Mouse (Mus musculus): ENCODE data around the gene Vmn2r115. TPM values are rescaled to one million over a fixed set of nuclear protein-coding genes. Genes with fewer than 3 reads are reported as not detected.
"Not testable (repeated sequence)": the region's sequence is repeated elsewhere in the genome, so short reads cannot be mapped to it uniquely, and the experiment has no call there.

Gene Vmn2r115
- polyA plus RNA-seq (2012; rRNA removed) (not detected in 2 replicates), polyA plus RNA-seq (2014; fragmentation: Nextera tagmentation; extraction: Ambion mirVana) (not detected in 2 replicates)

DNA sequence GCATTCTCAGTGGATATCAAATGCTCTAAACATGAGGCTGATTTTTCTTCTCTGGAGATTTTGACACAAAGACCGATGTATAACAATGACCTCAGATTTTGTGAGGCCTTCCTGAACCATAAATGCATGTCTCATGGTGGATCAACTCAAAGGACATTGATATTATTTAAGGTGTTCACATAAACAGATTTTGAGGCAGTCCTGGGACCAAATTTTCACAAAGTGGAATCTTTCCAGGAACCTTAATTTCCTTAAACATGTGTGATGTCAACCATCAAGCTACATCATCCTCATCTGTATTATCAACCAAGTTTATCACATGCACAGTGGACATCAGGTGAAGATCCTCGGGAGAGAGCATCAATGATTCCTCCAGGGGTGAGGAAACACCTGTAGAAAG lies at the start of gene Vmn2r115:
Vmn2r115 (plus strand) TSS at position 301 of the 400 bp plus-strand sequence.
- not testable (repeated sequence) for DNase-seq (ENCODE audit: low read depth in 3 of 3, low spot score in 3 of 3); H3K4me3 ChIP-seq (ENCODE audit: insufficient read depth in 1 of 2, low read depth in 2 of 2, low read length in 2 of 2); H3K9ac ChIP-seq (replicated peaks); H3K4me1 ChIP-seq (replicated peaks; ENCODE audit: control insufficient read depth in 2 of 2, insufficient read depth in 2 of 2, low read length in 1 of 2); H3K27me3 ChIP-seq (ENCODE audit: control insufficient read depth, insufficient read depth, low read length); H3K27ac ChIP-seq; H3K9me3 ChIP-seq (ENCODE audit: control insufficient read depth, low read length); H3K36me3 ChIP-seq (replicated peaks; ENCODE audit: control insufficient read depth, insufficient read depth, low read depth); H3K4me2 ChIP-seq (ENCODE audit: low read depth); ATAC-seq (ENCODE audit: insufficient read depth)
- WGBS (ENCODE audit: insufficient replicate concordance): 47% methylated on average over 2 of the region's 2 CpGs

DNA sequence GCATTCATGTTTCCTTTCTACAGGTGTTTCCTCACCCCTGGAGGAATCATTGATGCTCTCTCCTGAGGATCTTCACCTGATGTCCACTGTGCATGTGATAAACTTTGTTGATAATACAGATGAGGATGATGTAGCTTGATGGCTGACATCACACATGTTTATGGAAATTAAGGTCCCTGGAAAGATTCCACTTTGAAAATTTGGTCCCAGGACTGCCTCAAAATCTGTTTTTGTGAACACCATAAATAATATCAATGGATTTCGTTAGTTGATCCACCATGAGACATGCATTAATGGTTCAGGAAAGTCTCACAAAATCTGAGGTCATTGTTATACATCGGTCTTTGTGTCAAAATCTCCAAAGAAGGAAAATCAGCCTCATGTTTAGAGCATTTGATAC lies 31.1 kb upstream of the Vmn2r115 start, which contains the start of gene Vmn2r114:
Vmn2r114 (minus strand) TSS at position 101 of the 400 bp plus-strand sequence.
- ATAC-seq (ENCODE audit: insufficient read depth); H3K9ac ChIP-seq (replicated peaks); H3K4me1 ChIP-seq (replicated peaks; ENCODE audit: control insufficient read depth in 2 of 2, insufficient read depth in 2 of 2, low read length in 1 of 2); H3K27ac ChIP-seq; H3K36me3 ChIP-seq (replicated peaks; ENCODE audit: control insufficient read depth, insufficient read depth, low read depth); H3K4me3 ChIP-seq (ENCODE audit: insufficient read depth in 1 of 2, low read depth in 2 of 2, low read length in 2 of 2); H3K9me3 ChIP-seq (ENCODE audit: control insufficient read depth, low read length); H3K4me2 ChIP-seq (ENCODE audit: low read depth); H3K27me3 ChIP-seq (ENCODE audit: control insufficient read depth, insufficient read depth, low read length); DNase-seq (ENCODE audit: low read depth in 3 of 3, low spot score in 3 of 3): not testable (repeated sequence)
- WGBS (ENCODE audit: insufficient replicate concordance): 44% methylated on average over 2 of the region's 2 CpGs

DNA sequence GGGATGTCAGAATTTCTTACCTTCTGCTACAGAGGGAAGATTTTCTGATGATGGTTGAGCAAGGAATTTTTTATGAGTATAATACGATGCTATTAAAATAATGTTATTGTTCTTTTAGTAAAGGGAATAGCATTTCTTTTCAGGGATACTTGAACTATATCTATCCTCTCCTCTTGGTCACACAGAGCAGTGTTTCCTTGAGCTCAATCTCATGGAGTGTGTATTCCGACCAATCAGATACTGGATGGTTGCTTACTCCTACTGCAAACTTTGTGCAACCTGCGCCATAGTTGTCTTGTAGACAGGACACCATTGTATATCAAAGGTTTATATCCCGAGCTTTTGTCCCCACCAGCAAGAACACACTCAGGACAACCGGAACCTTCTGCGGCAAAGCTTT lies 12.9 kb upstream of the Vmn2r115 start:
- no peaks in the 10 kb centered on the region for H3K4me1 ChIP-seq (replicated peaks; ENCODE audit: control insufficient read depth in 2 of 2, insufficient read depth in 2 of 2, low read length in 1 of 2)
- no peak overlapping the region for H3K4me2 ChIP-seq (ENCODE audit: low read depth)
- no peaks in the 10 kb centered on the region for H3K9me3 ChIP-seq (ENCODE audit: control insufficient read depth, low read length)
- H3K27ac ChIP-seq: no peak overlapping the region
- no peak for TF ChIP-seq CTCF (IDR thresholded peaks at IDR 0.05; ENCODE audit: low read depth)
- no peak for TF ChIP-seq EP300 (IDR thresholded peaks at IDR 0.05; ENCODE audit: low read depth)
- no peaks in the 10 kb centered on the region for H3K36me3 ChIP-seq (replicated peaks; ENCODE audit: control insufficient read depth, insufficient read depth, low read depth)
- H3K27me3 ChIP-seq (ENCODE audit: control insufficient read depth, insufficient read depth, low read length): no peaks in the 10 kb centered on the region
- no peak for DNase-seq (ENCODE audit: low read depth in 3 of 3, low spot score in 3 of 3)
- WGBS (ENCODE audit: insufficient replicate concordance): 60% methylated on average over 6 of the region's 6 CpGs
- H3K9ac ChIP-seq (replicated peaks): no peak overlapping the region
- no peak for ATAC-seq (ENCODE audit: insufficient read depth)
- H3K4me3 ChIP-seq (ENCODE audit: insufficient read depth in 1 of 2, low read depth in 2 of 2, low read length in 2 of 2): no peak overlapping the region

DNA sequence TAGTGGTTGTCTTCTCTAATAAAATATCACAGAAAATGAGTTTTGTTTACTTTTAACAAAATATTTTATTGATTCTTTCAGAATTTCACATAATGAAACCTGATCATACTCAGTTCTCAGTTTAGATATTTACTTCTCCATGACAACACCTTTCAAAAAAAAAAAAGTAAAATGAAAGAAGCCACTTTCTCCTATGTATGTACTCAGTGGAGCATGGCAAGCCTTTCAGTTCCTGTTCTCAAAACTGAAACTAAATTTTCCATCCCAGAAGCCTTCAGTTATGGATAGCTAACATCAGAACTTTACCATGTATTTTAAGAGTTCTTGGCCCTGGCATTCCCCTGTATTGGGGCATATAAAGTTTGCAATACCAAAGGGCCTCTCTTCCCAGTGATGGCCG lies 8.1 kb downstream of the Vmn2r115 start:
- no peaks in the 10 kb centered on the region for H3K9me3 ChIP-seq (ENCODE audit: control insufficient read depth, low read length)
- no peaks in the 10 kb centered on the region for H3K27me3 ChIP-seq (ENCODE audit: control insufficient read depth, insufficient read depth, low read length)
- no peaks in the 10 kb centered on the region for H3K4me1 ChIP-seq (replicated peaks; ENCODE audit: control insufficient read depth in 2 of 2, insufficient read depth in 2 of 2, low read length in 1 of 2)
- H3K9ac ChIP-seq (replicated peaks): no peak overlapping the region
- ATAC-seq (ENCODE audit: insufficient read depth) (no peak), DNase-seq (ENCODE audit: low read depth in 3 of 3, low spot score in 3 of 3) (no peak)
- no peaks in the 10 kb centered on the region for H3K36me3 ChIP-seq (replicated peaks; ENCODE audit: control insufficient read depth, insufficient read depth, low read depth)
- TF ChIP-seq EP300 (IDR thresholded peaks at IDR 0.05; ENCODE audit: low read depth) (no peak), CTCF (IDR thresholded peaks at IDR 0.05; ENCODE audit: low read depth) (no peak)
- whole genome bisulfite sequencing (ENCODE audit: insufficient replicate concordance): 20% methylated on average over 1 of the region's 1 CpGs
- no peak overlapping the region for H3K4me3 ChIP-seq (ENCODE audit: insufficient read depth in 1 of 2, low read depth in 2 of 2, low read length in 2 of 2)
- no peak overlapping the region for H3K27ac ChIP-seq
- H3K4me2 ChIP-seq (ENCODE audit: low read depth): no peak overlapping the region

DNA sequence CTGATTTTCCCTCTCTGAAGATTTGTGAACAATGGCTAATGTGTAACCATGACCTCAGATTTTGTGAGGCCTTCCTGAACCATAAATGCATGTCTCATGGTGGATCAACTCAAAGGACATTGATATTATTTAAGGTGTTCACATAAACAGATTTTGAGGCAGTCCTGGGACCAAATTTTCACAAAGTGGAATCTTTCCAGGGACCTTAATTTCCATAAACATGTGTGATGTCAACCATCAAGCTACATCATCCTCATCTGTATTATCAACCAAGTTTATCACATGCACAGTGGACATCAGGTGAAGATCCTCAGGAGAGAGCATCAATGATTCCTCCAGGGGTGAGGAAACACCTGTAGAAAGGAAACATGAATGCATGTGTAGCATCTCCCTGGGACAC lies 40.8 kb downstream of the Vmn2r115 start, which contains the start of gene Vmn2r116:
Vmn2r116 (plus strand) TSS at position 301 of the 400 bp plus-strand sequence.
- not testable (repeated sequence) for H3K4me1 ChIP-seq (replicated peaks; ENCODE audit: control insufficient read depth in 2 of 2, insufficient read depth in 2 of 2, low read length in 1 of 2); H3K9me3 ChIP-seq (ENCODE audit: control insufficient read depth, low read length); H3K27me3 ChIP-seq (ENCODE audit: control insufficient read depth, insufficient read depth, low read length); H3K4me2 ChIP-seq (ENCODE audit: low read depth); H3K36me3 ChIP-seq (replicated peaks; ENCODE audit: control insufficient read depth, insufficient read depth, low read depth); ATAC-seq (ENCODE audit: insufficient read depth); H3K9ac ChIP-seq (replicated peaks); H3K4me3 ChIP-seq (ENCODE audit: insufficient read depth in 1 of 2, low read depth in 2 of 2, low read length in 2 of 2); DNase-seq (ENCODE audit: low read depth in 3 of 3, low spot score in 3 of 3); H3K27ac ChIP-seq

Other genes starting within 250 kb of the Vmn2r115 start
- 0.58 and 0.98 TPM in 2 replicates for gene Zfp40, start 150.5 kb upstream of the Vmn2r115 start, polyA plus RNA-seq (2012; rRNA removed)
- 1.3 and 1.4 TPM in 2 replicates for gene Zfp40, start 150.5 kb upstream of the Vmn2r115 start, polyA plus RNA-seq (2014; fragmentation: Nextera tagmentation; extraction: Ambion mirVana)
- gene Vmn2r114, start 31.2 kb upstream of the Vmn2r115 start, polyA plus RNA-seq (2012; rRNA removed): not detected in 2 replicates
- not detected in 2 replicates for gene Vmn2r114, start 31.2 kb upstream of the Vmn2r115 start, polyA plus RNA-seq (2014; fragmentation: Nextera tagmentation; extraction: Ambion mirVana)
- gene Vmn2r116, start 40.9 kb downstream of the Vmn2r115 start, polyA plus RNA-seq (2012; rRNA removed): not detected in 2 replicates
- not detected in 2 replicates for gene Vmn2r116, start 40.9 kb downstream of the Vmn2r115 start, polyA plus RNA-seq (2014; fragmentation: Nextera tagmentation; extraction: Ambion mirVana)
- gene Vmn2r117, start 136.0 kb downstream of the Vmn2r115 start, polyA plus RNA-seq (2012; rRNA removed): not detected in 2 replicates
- not detected in 2 replicates for gene Vmn2r117, start 136.0 kb downstream of the Vmn2r115 start, polyA plus RNA-seq (2014; fragmentation: Nextera tagmentation; extraction: Ambion mirVana)
- gene Zfp213, start 220.5 kb downstream of the Vmn2r115 start, polyA plus RNA-seq (2012; rRNA removed): 3.7 and 4.1 TPM in 2 replicates
- 4.1 and 4.8 TPM in 2 replicates for gene Zfp213, start 220.5 kb downstream of the Vmn2r115 start, polyA plus RNA-seq (2014; fragmentation: Nextera tagmentation; extraction: Ambion mirVana)

All from liver, embryonic 14.5 days (tissue).